ENCODE assay signal across 27 mouse cellular contexts in genomic region chr2:27570856-27571255, GRCm38 (mm10). TPM values are rescaled to one million over a fixed set of nuclear protein-coding genes. Genes with fewer than 3 reads are reported as not detected.
DNase-seq lines count a peak whose midpoint lies in the region; ATAC-seq lines count a peak whose summit lies in the region.
"Had no signal": no experiment of that assay in that cellular context is flagged by ENCODE, and none has a peak within 500 bp of the region (broad histone marks: within the 10 kb centered on the region; RNA-seq: fewer than 3 reads in every experiment).

No protein-coding gene starts in this region.

- intact Hi-C loops in heart, postnatal 36 days (cut with DNase I), result no loop called here

- H3K9ac ChIP-seq in midbrain, embryonic 11.5 days (ENCODE audit: low read length), result no peak overlapping the region
- H3K9ac ChIP-seq: forebrain, postnatal 0 days; heart, embryonic 15.5 days; intestine, embryonic 15.5 days; liver, postnatal 0 days; midbrain, embryonic 15.5 days; neural tube, embryonic 12.5 days had no signal

- WGBS in heart, embryonic 10.5 days, result 61% methylated on average over 5 of the region's 5 CpGs
- 66% methylated on average over 5 of the region's 5 CpGs for WGBS in midbrain, embryonic 11.5 days
- WGBS in midbrain, embryonic 10.5 days, result 74% methylated on average over 5 of the region's 5 CpGs
- WGBS in embryonic facial prominence, embryonic 10.5 days, result 66% methylated on average over 5 of the region's 5 CpGs

- no peaks in the 10 kb centered on the region for H3K36me3 ChIP-seq in heart, embryonic 10.5 days
- no peaks in the 10 kb centered on the region for H3K36me3 ChIP-seq in midbrain, embryonic 11.5 days (ENCODE audit: control insufficient read depth, insufficient read depth, low read length)
- no peaks in the 10 kb centered on the region for H3K36me3 ChIP-seq in midbrain, embryonic 10.5 days
- H3K36me3 ChIP-seq in embryonic facial prominence, embryonic 10.5 days (replicated peaks), result no peaks in the 10 kb centered on the region
- H3K36me3 ChIP-seq: heart, embryonic 15.5 days; intestine, embryonic 15.5 days; midbrain, embryonic 15.5 days; neural tube, embryonic 12.5 days had no signal

- H3K27me3 ChIP-seq in heart, embryonic 10.5 days (ENCODE audit: insufficient read depth, poor library complexity, severe bottlenecking), result peaks cover 68% of the 10 kb centered on the region
- no peaks in the 10 kb centered on the region for H3K27me3 ChIP-seq in midbrain, embryonic 11.5 days (ENCODE audit: control insufficient read depth, insufficient read depth, low read length)
- H3K27me3 ChIP-seq in midbrain, embryonic 10.5 days (ENCODE audit: low read depth, poor library complexity, severe bottlenecking), result peaks cover 19% of the 10 kb centered on the region; the same call in 1 of the 2 replicates
- no peaks in the 10 kb centered on the region for H3K27me3 ChIP-seq in embryonic facial prominence, embryonic 10.5 days (replicated peaks; ENCODE audit: low read depth, poor library complexity, severe bottlenecking)
- H3K27me3 ChIP-seq: intestine, embryonic 15.5 days had no signal

- no peak for ATAC-seq in midbrain, embryonic 11.5 days (ENCODE audit: low FRiP score)
- ATAC-seq: CD4-positive, CD25-positive, alpha-beta regulatory T cell, adult 4 months; forebrain, postnatal 0 days; hindbrain, embryonic 16.5 days; intestine, embryonic 15.5 days; liver, postnatal 0 days; midbrain, embryonic 15.5 days had no signal

- no peak overlapping the region for H3K4me2 ChIP-seq in midbrain, embryonic 11.5 days
- H3K4me2 ChIP-seq: heart, embryonic 15.5 days; intestine, embryonic 15.5 days; midbrain, embryonic 15.5 days; neural tube, embryonic 12.5 days had no signal

- no peak for DNase-seq in heart, embryonic 10.5 days (ENCODE audit: low spot score)
- no peak for DNase-seq in heart, postnatal 36 days
- DNase-seq in midbrain, embryonic 11.5 days (ENCODE audit: low spot score, missing footprints), result peak; percentile 66
- no peak for DNase-seq in midbrain, embryonic 10.5 days (ENCODE audit: low spot score)
- no peak for DNase-seq in embryonic facial prominence, embryonic 10.5 days (ENCODE audit: low spot score)
- no peak for DNase-seq in thymus, adult 18-20 months
- DNase-seq in right cerebral cortex, adult 2 months (ENCODE audit: low spot score in 2 of 2), result no peak
- DNase-seq: adrenal gland, postnatal 14 days; cerebellum, adult 9-10 months; forebrain, postnatal 0 days; gastrocnemius, postnatal 14 days; heart, adult 2 months; heart, postnatal 4 days; kidney, adult 9 months; kidney, postnatal 14 days; layer of hippocampus, postnatal 36 days; liver; liver, postnatal 0 days; right cerebral cortex, postnatal 4 days; thymus, postnatal 25 days had no signal

- peak overlapping the region; percentile 80; the same call in 1 of the 2 replicates for H3K27ac ChIP-seq in heart, embryonic 10.5 days
- no peak overlapping the region for H3K27ac ChIP-seq in midbrain, embryonic 11.5 days (ENCODE audit: low read depth, low read length)
- no peak overlapping the region; the same call in 1 of the 2 replicates for H3K27ac ChIP-seq in midbrain, embryonic 10.5 days (replicated peaks)
- peak overlapping the region; percentile 73 for H3K27ac ChIP-seq in embryonic facial prominence, embryonic 10.5 days (replicated peaks)
- H3K27ac ChIP-seq: heart, adult 2 months; heart, embryonic 15.5 days; intestine, embryonic 15.5 days; neural tube, embryonic 12.5 days had no signal

- no peaks in the 10 kb centered on the region for H3K9me3 ChIP-seq in heart, embryonic 10.5 days
- no peaks in the 10 kb centered on the region for H3K9me3 ChIP-seq in midbrain, embryonic 11.5 days (ENCODE audit: control insufficient read depth, low read length)
- H3K9me3 ChIP-seq in midbrain, embryonic 10.5 days (replicated peaks), result no peaks in the 10 kb centered on the region
- no peaks in the 10 kb centered on the region for H3K9me3 ChIP-seq in embryonic facial prominence, embryonic 10.5 days
- H3K9me3 ChIP-seq: heart, embryonic 15.5 days; intestine, embryonic 15.5 days; megakaryocyte, embryonic 14.5 days; midbrain, embryonic 15.5 days; neural tube, embryonic 12.5 days had no signal

- peaks cover 42% of the 10 kb centered on the region for H3K4me1 ChIP-seq in heart, embryonic 10.5 days
- peaks cover 5% of the 10 kb centered on the region; the same call in 1 of the 2 replicates for H3K4me1 ChIP-seq in midbrain, embryonic 11.5 days (ENCODE audit: control insufficient read depth, insufficient read depth, low read length)
- H3K4me1 ChIP-seq in midbrain, embryonic 10.5 days, result peaks cover 24% of the 10 kb centered on the region
- H3K4me1 ChIP-seq in embryonic facial prominence, embryonic 10.5 days, result peaks cover 33% of the 10 kb centered on the region

- no peak overlapping the region for H3K4me3 ChIP-seq in heart, embryonic 10.5 days
- no peak overlapping the region for H3K4me3 ChIP-seq in midbrain, embryonic 11.5 days (ENCODE audit: low read depth, low read length)
- H3K4me3 ChIP-seq in midbrain, embryonic 10.5 days, result no peak overlapping the region
- H3K4me3 ChIP-seq in embryonic facial prominence, embryonic 10.5 days, result no peak overlapping the region
- H3K4me3 ChIP-seq: heart, adult 2 months; heart, embryonic 15.5 days; intestine, embryonic 15.5 days; megakaryocyte, embryonic 14.5 days; midbrain, embryonic 15.5 days; neural tube, embryonic 12.5 days had no signal

RNA-seq across cellular contexts. Expression of gene Wdr5, which starts 55.9 kb away (rescaled TPM):
- polyA plus RNA-seq in heart, embryonic 10.5 days (2016; fragmentation: Nextera tagmentation; extraction: Ambion mirVana), result 44.3 and 57.8 TPM in 2 replicates
- 10 to 100 TPM; 24.4 to 25.6 TPM for total RNA-seq in heart, postnatal 36 days (2021)
- 63.5 and 69.1 TPM in 2 replicates for polyA plus RNA-seq in midbrain, embryonic 11.5 days (2014; fragmentation: Nextera tagmentation; extraction: Ambion mirVana)
- polyA plus RNA-seq in midbrain, embryonic 10.5 days (2016; fragmentation: Nextera tagmentation; extraction: Ambion mirVana), result 76.3 and 84.1 TPM in 2 replicates
- polyA plus RNA-seq in embryonic facial prominence, embryonic 10.5 days (2016; fragmentation: Nextera tagmentation; extraction: Ambion mirVana), result 81.5 and 86.2 TPM in 2 replicates

Comparison
In these comparisons a context has a peak if more than half of its experiments do, and no peak if none do; other contexts are left out.
1. H3K27ac ChIP-seq: peak in heart, embryonic 10.5 days (single experiment) and embryonic facial prominence, embryonic 10.5 days (single experiment); none in midbrain, embryonic 11.5 days (single experiment) and midbrain, embryonic 10.5 days (single experiment).